Mouse (Mus musculus) fibroblast of lung, adult 2 months (primary cell): ENCODE results near the gene Bola3.

Source experiments
- DNase-seq: peaks from one replicate; pipeline ENCODE4 v3.0.0-alpha.2; 2011; ENCODE audit warnings: low read depth

Gene Bola3

DNA sequence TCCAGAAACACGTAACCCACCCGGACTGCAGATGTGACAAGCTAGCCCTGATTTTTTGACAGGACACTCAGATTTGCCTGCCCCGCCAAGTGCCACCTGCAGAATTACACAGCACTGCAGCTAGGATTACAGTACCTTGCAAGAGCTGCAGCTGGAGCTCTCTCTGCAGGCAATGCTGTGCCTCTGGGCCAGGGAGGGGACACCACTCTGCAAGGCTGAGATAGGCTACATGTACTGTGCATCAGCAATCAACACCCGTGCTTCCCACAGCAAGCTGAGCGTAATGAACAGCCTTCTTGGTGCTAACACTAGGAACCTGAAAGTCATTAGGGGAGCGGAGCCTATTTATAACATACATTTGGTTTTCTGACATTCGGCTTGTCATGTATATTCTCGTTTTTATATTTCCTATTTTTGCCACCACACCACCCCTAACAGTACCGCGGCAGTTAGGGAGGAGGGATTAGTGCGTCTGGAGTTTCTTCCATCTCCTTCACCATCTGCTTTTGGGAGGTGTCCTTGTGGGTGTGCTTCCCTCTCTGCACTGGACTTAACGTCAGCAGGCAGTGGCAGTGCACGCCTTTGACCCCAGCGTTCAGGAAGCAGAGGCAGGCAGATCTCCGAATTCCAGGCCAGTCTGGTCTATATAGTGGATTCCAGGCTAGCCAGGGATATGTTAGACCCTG lies 46.7 kb downstream of the Bola3 start:
- DNase-seq: no peak

DNA sequence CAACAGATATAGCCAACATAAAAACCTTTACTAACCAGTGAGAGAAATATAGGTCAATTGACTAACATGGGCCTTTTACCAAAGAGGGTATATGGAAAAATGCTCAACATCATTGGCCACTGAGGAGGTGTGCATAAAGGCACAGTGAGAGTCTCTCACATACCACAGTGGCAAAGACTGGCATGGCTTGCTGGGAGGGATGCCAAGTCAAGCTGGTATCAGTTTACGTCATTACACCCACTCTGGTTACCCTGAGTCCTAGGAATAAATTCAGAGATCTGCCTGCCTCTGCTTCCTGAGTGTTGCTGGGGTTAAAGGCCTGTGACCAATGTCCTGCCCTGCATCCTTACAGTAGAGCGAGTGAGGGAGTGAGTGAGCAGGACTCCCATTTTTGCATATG lies 47.8 kb downstream of the Bola3 start:
- DNase-seq: no peak

DNA sequence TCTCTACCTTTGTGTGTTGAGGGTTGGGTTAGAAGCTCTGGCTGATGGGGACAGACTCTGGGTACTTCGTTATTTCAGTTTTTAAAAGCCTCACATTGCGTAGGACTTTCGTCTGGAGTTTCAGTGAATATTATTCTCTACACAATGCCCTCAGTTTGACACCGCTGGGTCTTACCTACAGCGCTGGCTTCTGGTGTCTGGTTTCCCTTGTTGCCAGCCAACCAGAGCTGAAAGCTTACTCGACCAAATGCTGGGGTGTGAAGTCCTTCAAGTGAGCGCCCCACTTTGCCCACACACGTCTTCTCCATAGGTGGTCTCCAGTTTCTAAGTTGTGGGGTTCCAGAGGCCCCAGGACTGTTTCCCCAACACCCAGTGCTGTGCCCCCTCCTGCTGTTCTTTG lies 48.8 kb downstream of the Bola3 start:
- no peak for DNase-seq

DNA sequence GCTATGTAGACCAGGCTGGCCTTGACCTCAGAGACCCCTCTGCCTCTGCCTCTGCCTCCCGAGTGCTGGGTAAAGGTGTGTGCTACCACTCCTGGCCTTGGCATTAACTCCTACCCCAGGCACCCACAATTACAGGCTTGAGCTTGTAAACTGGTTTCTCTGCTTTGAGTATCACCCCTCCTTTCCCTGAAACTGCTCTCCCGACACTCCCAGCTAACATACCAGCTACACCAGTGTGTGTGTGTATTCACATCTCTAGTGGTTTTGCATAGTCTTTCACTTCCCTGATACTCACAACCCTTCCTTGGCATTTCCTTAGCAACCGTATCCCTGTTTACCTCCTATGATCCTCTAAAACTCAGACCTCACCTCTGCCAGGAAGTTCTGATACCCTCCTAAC lies 50.8 kb downstream of the Bola3 start:
- no peak for DNase-seq

DNA sequence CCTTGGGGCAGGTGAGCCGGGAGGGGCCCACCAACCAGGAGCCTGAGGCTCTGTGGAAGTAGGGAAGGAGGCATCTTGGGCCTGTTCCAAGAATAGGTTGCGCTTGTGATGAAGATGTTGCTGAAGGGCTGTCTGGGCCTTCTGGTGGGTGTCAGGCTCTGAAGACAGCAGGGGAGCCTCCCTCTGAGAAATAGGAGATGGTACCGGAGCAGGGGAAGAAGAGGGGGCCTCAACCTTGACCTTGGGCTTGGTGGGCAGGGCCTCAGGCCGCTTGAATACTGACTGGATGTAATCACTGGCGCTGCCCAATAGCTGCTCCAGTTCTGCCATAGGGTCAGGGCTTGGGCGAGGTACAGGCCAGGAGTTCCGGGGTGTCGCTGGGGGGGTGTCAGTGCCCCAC lies 54.5 kb downstream of the Bola3 start:
- no peak for DNase-seq

DNA sequence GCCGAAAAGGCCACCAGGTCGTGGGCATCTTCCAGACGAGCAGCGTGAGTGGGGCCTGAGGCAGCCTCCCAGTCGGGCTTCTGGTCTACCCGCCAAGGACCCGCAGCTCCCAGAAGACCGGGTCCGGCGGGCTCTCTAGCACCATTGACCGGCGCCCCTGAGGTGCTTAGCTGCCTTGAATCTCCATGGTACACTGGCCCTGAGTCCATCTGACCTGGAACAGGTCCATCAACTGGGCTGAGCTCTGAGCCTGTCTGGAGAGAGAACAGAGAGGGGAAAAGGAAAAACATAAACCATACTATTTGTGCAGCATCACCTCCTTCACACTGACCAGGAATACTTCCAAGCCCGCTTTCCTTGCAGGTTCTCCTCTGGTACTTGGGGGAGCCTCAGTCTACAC lies 55.6 kb downstream of the Bola3 start:
- DNase-seq: no peak

DNA sequence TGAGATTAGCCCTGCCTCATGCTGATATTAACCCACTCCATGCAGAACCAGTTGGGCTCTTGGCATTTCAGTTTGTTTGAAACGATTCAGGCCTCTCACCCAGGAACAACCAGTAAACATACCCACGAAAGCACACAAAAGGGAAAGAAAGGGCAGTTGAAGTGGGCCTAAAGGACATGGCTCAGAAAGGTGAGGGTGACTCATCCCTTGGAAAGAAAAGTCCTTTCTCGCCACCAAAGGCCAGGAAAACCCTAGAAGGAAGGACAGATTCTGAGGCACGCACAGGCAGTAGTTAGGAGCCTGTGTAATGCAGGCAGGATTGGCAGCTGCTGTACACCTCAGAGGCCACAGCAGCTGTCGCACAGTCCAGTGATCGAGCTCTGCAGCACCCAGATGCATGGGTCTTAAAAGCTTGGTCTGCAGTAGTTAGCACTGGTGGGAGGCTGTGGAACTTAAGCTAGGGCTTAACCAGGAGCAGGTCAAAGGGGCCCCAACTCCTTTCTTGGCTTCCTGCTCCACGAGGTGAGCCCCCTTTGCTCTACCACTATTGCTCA lies 56.6 kb downstream of the Bola3 start:
- DNase-seq: no peak

DNA sequence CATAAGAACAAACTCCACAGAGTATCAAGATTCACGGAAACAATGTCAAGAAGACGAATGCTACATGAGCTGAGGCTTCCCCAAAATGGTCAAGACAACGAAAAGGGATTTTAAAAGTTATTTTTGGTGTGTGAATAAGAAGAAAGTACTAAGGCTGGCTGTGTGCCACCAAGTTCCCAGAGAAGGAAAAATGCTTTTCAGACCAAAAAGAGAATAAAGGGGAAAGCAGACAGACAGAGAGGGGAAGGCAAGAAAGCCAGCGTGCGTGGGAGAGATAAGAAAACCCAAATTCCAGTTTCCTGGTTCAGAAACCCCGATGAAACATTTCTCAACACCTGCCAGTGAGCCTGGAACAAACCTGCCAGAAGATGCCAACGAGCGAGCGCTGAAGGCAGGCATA lies 59.6 kb downstream of the Bola3 start:
- DNase-seq: no peak
